Mouse (Mus musculus) small intestine, adult 2 months (tissue): ENCODE data around the gene Dusp16. TPM values are rescaled to one million over a fixed set of nuclear protein-coding genes. Genes with fewer than 3 reads are reported as not detected.

Experiments
- H3K27ac ChIP-seq: fragments of 200-500 bp; 2 replicates; pipeline ENCODE4 v1.5.1; 2012; ENCODE audit warnings: low read depth, low read length, control low read depth, inconsistent platforms; ENCODE audit not compliant: insufficient read depth
- H3K27me3 ChIP-seq: fragments of 200-500 bp; 2 replicates; pipeline ENCODE4 v1.6.1; 2012; ENCODE audit warnings: mild to moderate bottlenecking, moderate library complexity, low read length, inconsistent platforms; ENCODE audit not compliant: control insufficient read depth, insufficient read depth
- H3K36me3 ChIP-seq: fragments of 200-500 bp; 2 replicates; pipeline ENCODE4 v1.6.1; 2012; ENCODE audit warnings: mild to moderate bottlenecking, low read length, control low read depth, inconsistent platforms; ENCODE audit not compliant: control insufficient read depth, insufficient read depth
- H3K4me1 ChIP-seq: fragments of 200-500 bp; 2 replicates; pipeline ENCODE4 v1.6.1; 2012; ENCODE audit warnings: low read length, inconsistent platforms, mixed read lengths; ENCODE audit not compliant: control insufficient read depth, insufficient read depth, insufficient read length
- H3K4me3 ChIP-seq: fragments of 200-500 bp; 2 replicates; pipeline ENCODE4 v1.5.1; 2012; ENCODE audit warnings: low read depth, mild to moderate bottlenecking, control low read depth, inconsistent platforms, low read length, moderate library complexity
- CTCF ChIP-seq: fragments of 200-500 bp; IDR thresholded peaks from 2 replicates; pipeline ENCODE4 v1.5.1; 2012; ENCODE audit warnings: low read depth, mild to moderate bottlenecking, control low read depth, inconsistent platforms, low read length, moderate library complexity, mixed read lengths; ENCODE audit not compliant: insufficient replicate concordance, insufficient read length; ENCODE audit errors: extremely low read depth
- POLR2A ChIP-seq: fragments of 200-500 bp; IDR thresholded peaks from 2 replicates; pipeline ENCODE4 v1.6.1; 2012; ENCODE audit warnings: low read depth, mild to moderate bottlenecking, control low read depth, inconsistent platforms, low read length, moderate library complexity
- WGBS: fragments of 180-500 bp; shearing (Covaris S2); methylation state at CpG from one replicate; pipeline ENCODE4 v1.1.7; 2018; 5-methylcytosine and 5-hydroxymethylcytosine counted together
- polyA plus RNA-seq: library from polyadenylated mRNA; depleted of rRNA; stranded (reverse); fragments of >200 nt; gene quantifications from 2 replicates; pipeline ENCODE4 v1.2.3, GENCODE M21; 2012

Dusp16 gene
- polyA plus RNA-seq, 1 experiment, result 26.1 TPM

GRCm38 (mm10) chr6:134730978-134731377 lies 61.4 kb downstream of the Dusp16 start:
- 43% methylated on average over 3 of the region's 3 CpGs for WGBS
- no peaks in the 10 kb centered on the region for H3K27me3 ChIP-seq
- no peak overlapping the region for H3K4me3 ChIP-seq
- peaks cover 9% of the 10 kb centered on the region for H3K36me3 ChIP-seq
- H3K27ac ChIP-seq, result peak overlapping the region; percentile 96
- no peak for TF ChIP-seq POLR2A
- no peak for TF ChIP-seq CTCF
- H3K4me1 ChIP-seq, result peaks cover 43% of the 10 kb centered on the region

GRCm38 (mm10) chr6:134725406-134725805 lies 67.0 kb downstream of the Dusp16 start:
- no peak overlapping the region for H3K27ac ChIP-seq
- peaks cover 25% of the 10 kb centered on the region for H3K36me3 ChIP-seq

DNA sequence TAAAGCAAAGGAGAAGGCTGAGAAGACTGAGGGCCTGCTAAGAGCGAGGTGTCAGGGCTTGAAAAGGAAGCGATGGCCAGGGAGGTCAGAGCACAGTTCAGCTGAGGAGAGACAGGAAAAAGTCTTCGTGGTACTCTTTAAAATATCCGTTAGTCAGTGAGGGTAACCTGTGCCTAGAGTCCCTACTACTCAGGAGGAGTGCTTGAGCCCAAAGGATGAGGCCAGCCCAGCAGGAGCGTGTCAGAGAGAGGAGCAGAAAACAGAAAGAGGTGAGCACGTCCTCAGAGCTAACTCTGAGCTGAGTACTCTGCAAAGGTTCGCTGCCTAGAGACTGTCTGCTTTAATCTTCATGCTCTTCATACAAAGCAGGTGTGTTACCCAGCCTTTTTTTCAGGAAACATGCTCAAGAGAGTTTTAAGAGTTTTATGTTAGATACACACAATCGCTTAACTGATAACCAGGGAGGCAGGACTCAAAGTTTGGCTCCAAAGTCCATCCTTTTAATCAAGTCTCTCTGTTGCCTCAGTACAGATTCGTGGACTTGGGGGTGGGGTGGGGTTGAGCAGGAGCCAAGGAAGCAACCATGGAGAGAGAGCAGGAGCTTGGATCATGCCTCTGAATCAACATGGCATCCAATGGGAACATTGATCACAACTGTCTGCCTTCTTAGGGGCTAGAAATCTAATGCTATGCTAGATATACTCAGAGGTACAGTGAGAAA lies 68.4 kb downstream of the Dusp16 start:
- WGBS, result 28% methylated on average over 9 of the region's 9 CpGs
- no peak overlapping the region for H3K4me3 ChIP-seq
- H3K4me1 ChIP-seq, result peaks cover 40% of the 10 kb centered on the region
- H3K27me3 ChIP-seq, result no peaks in the 10 kb centered on the region
- peak overlapping the region; percentile 84 for H3K27ac ChIP-seq
- TF ChIP-seq CTCF (no peak), POLR2A (no peak)
- peaks cover 31% of the 10 kb centered on the region for H3K36me3 ChIP-seq

More at GRCm38 (mm10) chr6:134725406-134725805, 67.0 kb downstream of the Dusp16 start:
- TF ChIP-seq POLR2A, result no peak
- H3K4me3 ChIP-seq, result no peak overlapping the region
- H3K27me3 ChIP-seq, result no peaks in the 10 kb centered on the region
- H3K4me1 ChIP-seq, result peaks cover 37% of the 10 kb centered on the region

DNA sequence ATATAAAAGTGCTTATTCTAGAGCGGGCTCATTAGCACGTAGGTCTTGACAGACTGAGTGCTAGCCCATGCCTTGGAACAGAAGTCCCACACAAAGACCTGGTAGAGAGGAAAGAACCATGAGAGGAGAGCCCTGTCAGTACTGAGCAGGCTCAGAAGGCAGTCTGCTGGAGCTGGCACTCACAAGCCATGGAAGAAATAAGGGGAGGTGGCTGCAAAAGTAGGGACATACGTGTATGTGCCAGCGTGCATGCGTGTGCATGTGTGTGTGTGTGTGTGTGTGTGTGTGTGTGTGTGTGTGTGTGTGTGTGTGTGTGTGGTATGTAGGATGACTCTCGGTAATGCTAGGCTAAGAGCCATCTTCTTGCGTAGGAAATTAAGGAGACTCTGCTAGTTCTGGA lies 69.1 kb downstream of the Dusp16 start:
- 72% methylated on average over 7 of the region's 7 CpGs for WGBS
- Histone ChIP-seq H3K36me3 (peaks cover 31% of the 10 kb centered on the region), H3K4me1 (peaks cover 40% of the 10 kb centered on the region), H3K27ac (peak overlapping the region; percentile 84), H3K27me3 (no peaks in the 10 kb centered on the region), H3K4me3 (no peak overlapping the region)
- TF ChIP-seq POLR2A (no peak), CTCF (no peak)

DNA sequence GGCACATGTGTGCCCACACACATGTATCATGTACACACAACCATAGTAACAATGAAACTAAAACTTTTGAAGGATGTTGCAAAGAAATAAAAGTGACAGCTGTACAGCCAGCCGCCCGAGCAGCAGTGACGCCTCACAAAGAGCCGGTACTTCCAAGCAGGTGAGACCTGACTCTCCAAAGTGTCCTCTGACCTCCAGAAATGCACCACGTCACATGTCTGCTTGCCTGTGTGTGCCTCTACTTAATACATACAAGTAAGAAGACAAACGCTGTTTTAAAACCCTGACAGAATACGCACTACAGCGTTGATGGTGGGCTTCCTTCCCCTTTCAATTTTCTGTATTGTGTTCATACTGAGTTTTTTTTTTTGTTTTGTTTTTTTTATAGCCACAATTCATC lies 69.5 kb downstream of the Dusp16 start:
- no peaks in the 10 kb centered on the region for H3K27me3 ChIP-seq
- TF ChIP-seq POLR2A (no peak), CTCF (no peak)
- no peak overlapping the region for H3K4me3 ChIP-seq
- H3K4me1 ChIP-seq, result peaks cover 40% of the 10 kb centered on the region
- 59% methylated on average over 8 of the region's 8 CpGs for WGBS
- H3K27ac ChIP-seq, result peak overlapping the region; percentile 84; the same call in 1 of the 2 replicates
- H3K36me3 ChIP-seq, result peaks cover 35% of the 10 kb centered on the region

- Histone ChIP-seq H3K4me1 (peaks cover 35% of the 10 kb centered on the region), H3K27ac (no peak overlapping the region), H3K36me3 (peaks cover 44% of the 10 kb centered on the region), H3K27me3 (no peaks in the 10 kb centered on the region), H3K4me3 (no peak overlapping the region)
- WGBS, result 90% methylated on average over 6 of the region's 6 CpGs
- TF ChIP-seq CTCF (no peak), POLR2A (no peak)
Observed at GRCm38 (mm10) chr6:134721729-134722269, 70.6 kb downstream of the Dusp16 start.

GRCm38 (mm10) chr6:134720150-134720549 lies 72.3 kb downstream of the Dusp16 start:
- WGBS, result 85% methylated on average over 5 of the region's 5 CpGs
- H3K4me1 ChIP-seq, result peaks cover 35% of the 10 kb centered on the region
- no peaks in the 10 kb centered on the region for H3K27me3 ChIP-seq
- H3K36me3 ChIP-seq, result peaks cover 52% of the 10 kb centered on the region
- no peak overlapping the region for H3K4me3 ChIP-seq
- TF ChIP-seq CTCF (no peak), POLR2A (no peak)
- H3K27ac ChIP-seq, result peak overlapping the region; percentile 45; the same call in 1 of the 2 replicates
